Mouse (Mus musculus) heart, embryonic 14.5 days (tissue): ENCODE results near the gene Tmprss3. TPM values are rescaled to one million over a fixed set of nuclear protein-coding genes. Genes with fewer than 3 reads are reported as not detected.

Experiments
- ATAC-seq: fragments of 200-750 bp; cut with Nextera tagmentation; 2 replicates; pipeline ENCODE4 v1.8.0; 2017; ENCODE audit warnings: low read depth, moderate TSS enrichment; ENCODE audit not compliant: insufficient number of reproducible peaks, insufficient read depth, low FRiP score
- H3K27ac ChIP-seq, 2 experiments: fragments of 200-500 bp in 1 of 2; fragments of 300-500 bp in 1 of 2; sonication (generic) in 1 of 2; replicated peaks in 1 of 2; 2 replicates each; pipeline ENCODE4 v1.5.1; 2012 to 2014; ENCODE audit warnings: low read depth in 2 of 2, low read length in 2 of 2, control low read depth in 1 of 2, mild to moderate bottlenecking in 1 of 2, mixed read lengths in 1 of 2; ENCODE audit not compliant: control insufficient read depth in 1 of 2, insufficient read depth in 1 of 2
- H3K27me3 ChIP-seq: fragments of 300-500 bp; sonication (generic); 2 replicates; pipeline ENCODE4 v1.6.1; 2014; ENCODE audit warnings: mild to moderate bottlenecking, low read length, control low read depth; ENCODE audit not compliant: control insufficient read depth, insufficient read depth
- H3K36me3 ChIP-seq: fragments of 300-500 bp; sonication (generic); 2 replicates; pipeline ENCODE4 v1.6.1; 2014; ENCODE audit warnings: mild to moderate bottlenecking, control low read depth, low read length, mixed read lengths; ENCODE audit not compliant: control insufficient read depth, insufficient read depth
- H3K4me1 ChIP-seq, 2 experiments: fragments of 200-500 bp in 1 of 2; fragments of 300-500 bp in 1 of 2; sonication (generic) in 1 of 2; 2 replicates each; pipeline ENCODE4 v1.6.1; 2012 to 2014; ENCODE audit warnings: low read length in 2 of 2, control low read depth in 1 of 2, mixed read lengths in 1 of 2; ENCODE audit not compliant: control insufficient read depth in 2 of 2, insufficient read depth in 2 of 2
- H3K4me2 ChIP-seq: fragments of 300-500 bp; sonication (generic); 2 replicates; pipeline ENCODE4 v1.6.1; 2014; ENCODE audit warnings: mild to moderate bottlenecking, low read length
- H3K4me3 ChIP-seq, 2 experiments: fragments of 200-500 bp in 1 of 2; fragments of 300-500 bp in 1 of 2; sonication (generic) in 1 of 2; 2 replicates each; pipeline ENCODE4 v1.5.1; 2012 to 2014; ENCODE audit warnings: low read length in 2 of 2, mild to moderate bottlenecking in 2 of 2, control low read depth in 1 of 2, low read depth in 1 of 2, moderate library complexity in 1 of 2; ENCODE audit not compliant: control insufficient read depth in 1 of 2, insufficient read depth in 1 of 2
- H3K9ac ChIP-seq: fragments of 300-500 bp; sonication (generic); 2 replicates; pipeline ENCODE4 v1.6.1; 2014; ENCODE audit warnings: mild to moderate bottlenecking, low read length
- H3K9me3 ChIP-seq: fragments of 300-500 bp; sonication (generic); 2 replicates; pipeline ENCODE4 v1.6.1; 2016; ENCODE audit warnings: low read length, control low read depth; ENCODE audit not compliant: control insufficient read depth
- WGBS: fragments of 180-500 bp; shearing (Covaris S2); extraction: QIAGEN DNeasy Blood & Tissue Kit; methylation state at CpG from one replicate; pipeline ENCODE4 v1.1.7; 2014; 5-methylcytosine and 5-hydroxymethylcytosine counted together
- polyA plus RNA-seq: library from polyadenylated mRNA; unstranded; fragments of >200 nt; fragmentation: Nextera tagmentation; extraction: Ambion mirVana; gene quantifications from 2 replicates; pipeline ENCODE4 v1.2.1, GENCODE M21; 2014

Gene Tmprss3
- 0.09 TPM in 1 of 2 replicates, not detected in the other for polyA plus RNA-seq

GRCm38 (mm10) chr17:31198877-31199276 is at the start of gene Tmprss3:
TSS of gene Tmprss3 (minus strand) at chr17:31198977.
- Histone ChIP-seq H3K4me2 (no peak within 1 kb of the TSS), H3K4me1 (no peaks in the 10 kb centered on the region), H3K9ac (no peak within 1 kb of the TSS), H3K27me3 (no peaks in the 10 kb centered on the region), H3K4me3 (no peak within 1 kb of the TSS), H3K36me3 (no peaks in the 10 kb centered on the region), H3K9me3 (no peaks in the 10 kb centered on the region), H3K27ac (no peak within 1 kb of the TSS)
- no peak for ATAC-seq
- WGBS, result 81% methylated on average over 11 of the region's 11 CpGs

- 41% methylated on average over 5 of the region's 5 CpGs for whole genome bisulfite sequencing
Observed at GRCm38 (mm10) chr17:31247144-31247543, 48.4 kb upstream of the Tmprss3 start.

GRCm38 (mm10) chr17:31245321-31245720 is 46.5 kb upstream of the Tmprss3 start:
- WGBS, result 20% methylated on average over 5 of the region's 5 CpGs
- no peaks in the 10 kb centered on the region for H3K36me3 ChIP-seq
- H3K27me3 ChIP-seq, result no peaks in the 10 kb centered on the region
- no peaks in the 10 kb centered on the region for H3K9me3 ChIP-seq
- H3K27ac ChIP-seq, result no peak overlapping the region; a peak in 1 of 4 replicates
- H3K9ac ChIP-seq, result no peak overlapping the region
- ATAC-seq, result peak; percentile 39; the same call in 1 of the 2 replicates
- H3K4me3 ChIP-seq, result no peak overlapping the region
- H3K4me1 ChIP-seq, result peaks cover 4 to 6% of the 10 kb centered on the region in 2 experiments
- no peak overlapping the region for H3K4me2 ChIP-seq

More at GRCm38 (mm10) chr17:31247144-31247543, 48.4 kb upstream of the Tmprss3 start:
- H3K36me3 ChIP-seq, result no peaks in the 10 kb centered on the region
- H3K27ac ChIP-seq, result no peak overlapping the region
- no peak overlapping the region for H3K9ac ChIP-seq
- no peak overlapping the region for H3K4me3 ChIP-seq
- peaks cover 4 to 6% of the 10 kb centered on the region in 2 experiments for H3K4me1 ChIP-seq
- H3K9me3 ChIP-seq, result no peaks in the 10 kb centered on the region
- no peak for ATAC-seq
- H3K4me2 ChIP-seq, result no peak overlapping the region
- no peaks in the 10 kb centered on the region for H3K27me3 ChIP-seq

- 6% methylated on average over 1 of the region's 1 CpGs for WGBS
- H3K27ac ChIP-seq, result no peak overlapping the region
- no peak overlapping the region for H3K9ac ChIP-seq
- H3K4me1 ChIP-seq, result peaks cover 4 to 6% of the 10 kb centered on the region in 2 experiments
- no peak overlapping the region for H3K4me3 ChIP-seq
- no peaks in the 10 kb centered on the region for H3K9me3 ChIP-seq
- no peaks in the 10 kb centered on the region for H3K27me3 ChIP-seq
- no peak for ATAC-seq
- H3K4me2 ChIP-seq, result no peak overlapping the region
- no peaks in the 10 kb centered on the region for H3K36me3 ChIP-seq
Observed at GRCm38 (mm10) chr17:31242764-31243163, 44.0 kb upstream of the Tmprss3 start.

- Histone ChIP-seq H3K4me2 (no peak overlapping the region), H3K4me1 (peaks cover 4 to 6% of the 10 kb centered on the region in 2 experiments), H3K36me3 (no peaks in the 10 kb centered on the region), H3K9ac (no peak overlapping the region), H3K27me3 (no peaks in the 10 kb centered on the region), H3K9me3 (no peaks in the 10 kb centered on the region), H3K4me3 (no peak overlapping the region), H3K27ac (no peak overlapping the region)
- WGBS, result 78% methylated on average over 8 of the region's 8 CpGs
- ATAC-seq, result no peak
Observed at GRCm38 (mm10) chr17:31241156-31241555, 42.4 kb upstream of the Tmprss3 start.

GRCm38 (mm10) chr17:31238234-31239020 is 39.6 kb upstream of the Tmprss3 start:
- no peak overlapping the region for H3K4me3 ChIP-seq
- H3K9ac ChIP-seq, result no peak overlapping the region
- no peak for ATAC-seq
- H3K9me3 ChIP-seq, result no peaks in the 10 kb centered on the region
- WGBS, result 70% methylated on average over 7 of the region's 7 CpGs
- no peak overlapping the region for H3K27ac ChIP-seq
- H3K4me2 ChIP-seq, result no peak overlapping the region
- no peaks in the 10 kb centered on the region for H3K4me1 ChIP-seq
- no peaks in the 10 kb centered on the region for H3K27me3 ChIP-seq
- no peaks in the 10 kb centered on the region for H3K36me3 ChIP-seq

- Histone ChIP-seq H3K4me2 (no peak overlapping the region), H3K9ac (no peak overlapping the region), H3K4me1 (no peaks in the 10 kb centered on the region), H3K27me3 (no peaks in the 10 kb centered on the region), H3K36me3 (no peaks in the 10 kb centered on the region), H3K9me3 (0 out of 2 replicates have a peak, but pooled peaks cover 4% of the 10 kb centered on the region), H3K27ac (no peak overlapping the region), H3K4me3 (no peak overlapping the region)
- 95% methylated on average over 1 of the region's 1 CpGs for WGBS
- no peak for ATAC-seq
Observed at GRCm38 (mm10) chr17:31235915-31236314, 37.1 kb upstream of the Tmprss3 start.
